Mouse (Mus musculus): ENCODE measurements around the gene Nxnl2. TPM values are rescaled to one million over a fixed set of nuclear protein-coding genes. Genes with fewer than 3 reads are reported as not detected.

Nxnl2 gene
- polyA plus RNA-seq, 1 experiment, result 0.31 TPM

DNA sequence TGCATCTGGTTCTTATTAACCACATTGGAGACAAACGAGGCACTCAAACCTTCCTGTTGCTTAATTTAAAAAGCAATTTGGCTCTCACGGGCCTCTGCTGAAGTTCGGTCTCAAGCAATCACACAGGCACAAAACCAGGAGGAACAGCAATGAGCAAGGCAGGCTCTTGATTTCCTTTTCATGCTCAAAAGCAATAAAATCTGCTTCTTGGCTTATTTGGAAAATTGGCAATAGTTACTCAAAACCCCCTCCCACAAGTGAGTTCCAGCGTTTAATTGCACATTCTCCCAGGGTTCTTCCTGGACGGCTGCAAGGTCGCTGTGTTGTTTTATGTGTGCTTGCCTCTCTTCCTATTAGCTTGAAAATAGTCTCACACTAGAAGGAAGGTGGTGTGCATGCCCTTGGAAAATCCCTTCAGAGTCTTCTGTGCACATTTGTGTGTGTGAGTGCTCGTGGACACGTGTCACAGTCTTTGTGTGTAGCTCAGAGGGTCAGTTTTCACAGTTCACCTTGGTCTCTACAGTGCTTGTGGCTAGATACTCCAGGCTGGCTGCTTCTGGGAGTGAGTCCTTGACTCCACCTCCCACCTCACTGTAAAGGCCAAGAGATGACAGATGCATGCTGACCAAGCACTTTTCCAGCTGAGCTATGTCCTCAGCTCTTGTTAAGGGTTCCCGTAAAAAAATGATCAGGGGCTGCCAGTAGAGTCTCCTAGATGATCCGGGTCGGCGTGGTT, 50.8 kb downstream of the Nxnl2 start:
- Histone ChIP-seq H3K4me1 (ENCODE audit: control insufficient read depth, insufficient read depth, low read length) (no peaks in the 10 kb centered on the region), H3K4me3 (ENCODE audit: insufficient read depth, low read length) (no peak overlapping the region), H3K27ac (ENCODE audit: insufficient read depth, low read length) (no peak overlapping the region)
- TF ChIP-seq POLR2A (IDR thresholded peaks at IDR 0.05; ENCODE audit: extremely low read depth, insufficient read depth, low read length), result no peak
- no peak for TF ChIP-seq CTCF (IDR thresholded peaks at IDR 0.05; ENCODE audit: extremely low read depth, insufficient read depth, low read length)

Other genes with a start within 250 kb of the Nxnl2 start
- gene Spin1, start 70.1 kb upstream of the Nxnl2 start, polyA plus RNA-seq (2012; rRNA removed), result 89.9 and 95.5 TPM in 2 replicates
- gene S1pr3, start 237.6 kb downstream of the Nxnl2 start, polyA plus RNA-seq (2012; rRNA removed), result 6.7 and 6.9 TPM in 2 replicates